Mouse (Mus musculus): Measurements from ENCODE around the gene Tspan9. TPM values are rescaled to one million over a fixed set of nuclear protein-coding genes. Genes with fewer than 3 reads are reported as not detected.

Gene Tspan9
- total and polyA plus RNA-seq, 2 experiments from 2014 or later = 105 to 332 TPM

DNA sequence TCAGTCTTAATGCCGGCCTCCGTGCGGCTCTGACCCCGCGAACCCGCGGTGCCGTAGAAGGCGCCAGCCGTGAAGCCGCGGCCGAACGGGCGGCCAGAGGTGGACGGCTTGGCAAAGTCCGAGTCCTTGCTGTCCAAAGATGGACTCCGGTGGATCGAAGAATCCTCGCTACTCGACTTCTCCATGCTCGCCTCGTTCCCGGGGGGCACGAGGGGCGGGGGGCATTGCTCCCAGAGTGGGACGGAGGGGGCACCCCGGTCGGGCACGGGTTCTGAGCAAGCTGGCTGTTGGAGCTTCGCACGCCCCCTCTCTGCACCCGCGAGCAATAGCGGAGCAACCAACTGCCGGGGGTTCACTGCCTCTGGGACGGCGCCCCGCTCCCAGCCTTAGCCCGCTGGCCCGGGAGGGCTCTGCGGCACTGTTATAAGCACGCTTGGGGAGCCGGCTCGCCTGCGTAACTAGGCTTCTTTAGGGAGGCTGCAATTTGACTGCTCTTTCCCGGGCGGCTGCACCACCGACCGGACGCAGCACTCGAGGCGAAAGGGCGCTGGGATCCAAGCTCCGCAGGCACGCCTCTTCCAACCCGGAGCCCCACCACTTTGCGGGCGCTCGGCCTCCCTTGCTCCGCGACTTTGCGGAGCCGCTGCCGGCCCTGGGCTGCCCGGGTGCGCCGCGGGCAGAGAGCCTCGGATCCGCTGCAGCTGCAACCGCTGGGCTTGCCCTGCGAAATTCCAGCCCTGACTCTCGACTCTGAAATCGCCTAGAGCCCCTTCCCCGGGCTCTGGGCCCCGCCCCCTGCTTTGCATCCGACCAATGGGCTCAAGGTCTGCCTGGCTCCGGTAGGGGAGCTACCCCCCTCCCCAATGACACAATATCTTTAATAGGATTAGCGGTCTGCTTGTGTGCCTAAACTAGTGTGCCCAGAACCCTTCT, 108.8 kb downstream of the Tspan9 start:
- TF ChIP-seq EP300 (IDR thresholded peaks at IDR 0.05; ENCODE audit: low read depth) (no peak), CTCF (IDR thresholded peaks at IDR 0.05; ENCODE audit: low read depth) (peak; percentile 31)
- no peaks in the 10 kb centered on the region for H3K36me3 ChIP-seq (replicated peaks; ENCODE audit: control insufficient read depth, insufficient read depth, low read length)
- H3K4me1 ChIP-seq (ENCODE audit: control insufficient read depth, insufficient read depth) = peaks cover 39% of the 10 kb centered on the region
- H3K9ac ChIP-seq (replicated peaks; ENCODE audit: low read depth, low read length) = peak overlapping the region; percentile 68
- WGBS = 5% methylated on average over 80 of the region's 80 CpGs
- H3K27me3 ChIP-seq (ENCODE audit: control insufficient read depth, insufficient read depth, low read length) = no peaks in the 10 kb centered on the region
- DNase-seq (ENCODE audit: low spot score) = peak; percentile 90
- H3K27ac ChIP-seq (ENCODE audit: low read depth) = peak overlapping the region; percentile 88
- no peaks in the 10 kb centered on the region for H3K9me3 ChIP-seq (replicated peaks; ENCODE audit: control insufficient read depth, low read length)
- H3K4me3 ChIP-seq (ENCODE audit: low read depth, low read length) = peak overlapping the region; percentile 54
- H3K4me2 ChIP-seq (ENCODE audit: low read depth, low read length) = peak overlapping the region; percentile 76
- peak; percentile 76 for ATAC-seq (ENCODE audit: insufficient read depth, low read depth)

DNA sequence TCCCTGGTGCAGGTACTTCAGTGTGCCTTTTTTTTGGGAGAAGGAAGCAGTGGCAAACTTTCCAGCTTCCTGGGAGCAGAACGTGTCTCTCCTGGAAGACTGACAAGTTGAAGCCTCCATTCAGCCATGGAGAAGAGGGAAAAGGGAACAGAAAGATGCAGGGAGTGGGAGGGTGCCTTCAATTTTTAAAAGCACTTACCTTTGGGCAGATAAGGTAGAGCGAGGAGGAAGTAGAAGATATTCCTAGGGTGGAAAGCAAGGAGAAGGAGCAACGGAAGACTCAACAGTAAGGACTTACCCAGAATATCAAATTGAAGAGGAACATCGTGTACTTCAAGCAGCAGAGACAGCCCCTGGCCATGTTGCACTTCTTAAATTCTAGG, 109.5 kb downstream of the Tspan9 start:
- Histone ChIP-seq H3K4me3 (ENCODE audit: low read depth, low read length) (peak overlapping the region; percentile 54), H3K4me1 (ENCODE audit: control insufficient read depth, insufficient read depth) (peaks cover 39% of the 10 kb centered on the region), H3K27ac (ENCODE audit: low read depth) (peak overlapping the region; percentile 88), H3K9me3 (replicated peaks; ENCODE audit: control insufficient read depth, low read length) (no peaks in the 10 kb centered on the region), H3K36me3 (replicated peaks; ENCODE audit: control insufficient read depth, insufficient read depth, low read length) (no peaks in the 10 kb centered on the region), H3K4me2 (ENCODE audit: low read depth, low read length) (peak overlapping the region; percentile 76), H3K9ac (replicated peaks; ENCODE audit: low read depth, low read length) (peak overlapping the region; percentile 68), H3K27me3 (ENCODE audit: control insufficient read depth, insufficient read depth, low read length) (no peaks in the 10 kb centered on the region)
- no peak for DNase-seq (ENCODE audit: low spot score)
- TF ChIP-seq EP300 (IDR thresholded peaks at IDR 0.05; ENCODE audit: low read depth) = no peak
- ATAC-seq (ENCODE audit: insufficient read depth, low read depth) = no peak
- 24% methylated on average over 4 of the region's 4 CpGs for WGBS

DNA sequence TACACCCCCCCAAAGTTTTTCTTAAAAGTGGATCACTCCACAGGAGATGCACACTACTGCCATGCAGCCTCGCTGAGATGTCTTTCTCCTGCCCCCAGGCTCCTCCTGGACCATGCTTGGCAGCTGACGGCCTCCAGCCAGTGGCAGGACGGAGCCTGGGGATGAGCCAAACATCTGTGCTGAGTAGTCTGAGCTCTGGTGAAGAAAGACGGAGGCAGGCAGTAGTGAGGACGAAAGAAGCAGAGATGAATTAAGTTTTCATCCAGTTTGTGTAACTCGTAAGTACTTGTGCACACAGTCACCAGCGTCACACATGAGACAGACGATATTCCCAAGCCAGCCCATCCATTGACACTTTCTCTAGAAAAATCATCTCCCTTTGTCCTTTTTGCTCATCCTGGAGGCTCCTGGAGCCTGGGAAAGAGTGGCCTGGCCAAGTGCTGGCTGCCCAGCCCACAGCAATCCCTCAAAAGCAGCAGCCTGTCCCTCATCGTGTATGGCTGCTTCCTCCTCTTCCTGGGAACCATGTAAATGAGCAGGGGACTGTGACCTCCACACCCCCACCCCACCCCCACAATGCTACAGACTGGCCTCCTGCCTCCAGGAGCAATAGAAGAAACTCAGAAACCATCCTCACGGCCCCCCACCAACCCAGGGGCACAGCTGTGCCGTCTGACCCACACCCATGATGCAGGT, 110.1 kb downstream of the Tspan9 start:
- H3K9ac ChIP-seq (replicated peaks; ENCODE audit: low read depth, low read length) = peak overlapping the region; percentile 68
- 22% methylated on average over 11 of the region's 11 CpGs for WGBS
- peaks cover 43% of the 10 kb centered on the region for H3K4me1 ChIP-seq (ENCODE audit: control insufficient read depth, insufficient read depth)
- H3K9me3 ChIP-seq (replicated peaks; ENCODE audit: control insufficient read depth, low read length) = no peaks in the 10 kb centered on the region
- H3K4me3 ChIP-seq (ENCODE audit: low read depth, low read length) = peak overlapping the region; percentile 54
- H3K36me3 ChIP-seq (replicated peaks; ENCODE audit: control insufficient read depth, insufficient read depth, low read length) = no peaks in the 10 kb centered on the region
- no peaks in the 10 kb centered on the region for H3K27me3 ChIP-seq (ENCODE audit: control insufficient read depth, insufficient read depth, low read length)
- no peak for TF ChIP-seq EP300 (IDR thresholded peaks at IDR 0.05; ENCODE audit: low read depth)
- TF ChIP-seq CTCF (IDR thresholded peaks at IDR 0.05; ENCODE audit: low read depth) = no peak
- ATAC-seq (ENCODE audit: insufficient read depth, low read depth) (no peak), DNase-seq (ENCODE audit: low spot score) (no peak)
- peak overlapping the region; percentile 76 for H3K4me2 ChIP-seq (ENCODE audit: low read depth, low read length)
- H3K27ac ChIP-seq (ENCODE audit: low read depth) = peak overlapping the region; percentile 88

DNA sequence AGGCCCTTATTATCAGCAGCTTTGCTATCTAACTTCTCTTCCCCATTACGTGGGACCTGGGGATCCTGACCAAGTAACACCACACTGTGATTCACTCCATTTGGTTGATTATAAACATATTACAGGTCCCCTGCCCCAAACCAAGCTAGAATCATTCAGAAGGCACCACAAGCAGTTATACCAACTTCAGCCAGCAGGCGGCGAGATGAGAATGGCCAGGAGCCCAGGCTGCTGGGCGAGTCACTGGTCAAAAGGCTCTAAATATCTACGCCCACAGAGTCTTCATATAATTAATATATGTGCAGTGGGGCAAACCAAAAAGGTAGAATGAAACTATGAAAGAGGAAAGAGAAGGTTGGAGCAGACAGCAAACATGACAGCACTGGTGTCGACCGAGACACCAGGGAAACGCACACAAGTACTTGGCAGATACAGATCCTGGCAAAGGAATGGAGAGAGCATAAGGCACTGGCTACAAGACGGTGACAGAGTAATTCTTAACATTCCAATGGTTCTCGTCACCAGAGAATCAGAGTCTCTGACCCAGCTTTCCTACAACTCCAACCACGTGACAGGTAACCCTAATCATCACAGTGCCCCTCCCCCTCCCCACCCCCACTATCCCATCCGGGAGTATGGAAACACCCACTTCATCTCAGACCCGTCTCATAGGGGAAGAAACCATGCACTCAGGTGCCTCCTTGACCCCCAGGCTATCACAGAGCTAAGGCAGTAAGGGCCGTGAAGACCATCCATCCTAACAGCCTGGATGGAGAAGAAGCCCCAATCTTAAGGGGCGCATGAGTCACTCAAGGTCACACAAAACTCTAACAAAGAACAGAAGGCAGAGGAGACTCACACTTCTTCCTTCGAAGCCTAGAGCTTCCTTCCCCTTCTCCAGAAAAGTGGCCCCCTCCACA, 110.9 kb downstream of the Tspan9 start:
- TF ChIP-seq EP300 (IDR thresholded peaks at IDR 0.05; ENCODE audit: low read depth) (no peak), CTCF (IDR thresholded peaks at IDR 0.05; ENCODE audit: low read depth) (peak; percentile 82)
- Histone ChIP-seq H3K27me3 (ENCODE audit: control insufficient read depth, insufficient read depth, low read length) (no peaks in the 10 kb centered on the region), H3K4me1 (ENCODE audit: control insufficient read depth, insufficient read depth) (peaks cover 40% of the 10 kb centered on the region), H3K36me3 (replicated peaks; ENCODE audit: control insufficient read depth, insufficient read depth, low read length) (no peaks in the 10 kb centered on the region), H3K9ac (replicated peaks; ENCODE audit: low read depth, low read length) (peak overlapping the region; percentile 41; the same call in 1 of the 2 replicates), H3K9me3 (replicated peaks; ENCODE audit: control insufficient read depth, low read length) (no peaks in the 10 kb centered on the region), H3K4me3 (ENCODE audit: low read depth, low read length) (peak overlapping the region; percentile 54), H3K27ac (ENCODE audit: low read depth) (peak overlapping the region; percentile 88), H3K4me2 (ENCODE audit: low read depth, low read length) (peak overlapping the region; percentile 76)
- WGBS = 16% methylated on average over 16 of the region's 16 CpGs
- ATAC-seq (ENCODE audit: insufficient read depth, low read depth) (no peak), DNase-seq (ENCODE audit: low spot score) (peak; percentile 75)

DNA sequence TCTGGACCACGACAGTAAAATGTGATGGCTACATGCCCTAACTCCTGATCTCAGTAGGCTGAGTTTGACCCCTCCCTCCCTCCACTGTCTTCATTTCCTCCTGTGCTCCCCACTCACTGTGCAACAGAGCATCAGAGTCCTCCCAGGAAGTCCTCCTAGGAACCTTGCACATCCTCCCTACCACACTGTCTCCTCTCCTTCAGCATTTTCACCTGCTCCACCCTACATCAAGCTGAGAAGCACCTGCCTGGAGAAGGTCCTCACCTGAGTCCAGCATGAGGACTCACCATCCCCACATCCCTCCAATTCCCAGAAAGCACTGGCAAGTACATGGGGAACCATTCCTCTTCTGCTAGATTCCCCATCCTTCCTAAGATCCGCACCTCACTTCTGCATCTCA, 111.8 kb downstream of the Tspan9 start:
- Histone ChIP-seq H3K27me3 (ENCODE audit: control insufficient read depth, insufficient read depth, low read length) (no peaks in the 10 kb centered on the region), H3K4me2 (ENCODE audit: low read depth, low read length) (no peak overlapping the region), H3K36me3 (replicated peaks; ENCODE audit: control insufficient read depth, insufficient read depth, low read length) (0 out of 2 replicates have a peak, but pooled peaks cover 4% of the 10 kb centered on the region), H3K4me3 (ENCODE audit: low read depth, low read length) (no peak overlapping the region), H3K27ac (ENCODE audit: low read depth) (no peak overlapping the region), H3K4me1 (ENCODE audit: control insufficient read depth, insufficient read depth) (peaks cover 32% of the 10 kb centered on the region), H3K9ac (replicated peaks; ENCODE audit: low read depth, low read length) (no peak overlapping the region), H3K9me3 (replicated peaks; ENCODE audit: control insufficient read depth, low read length) (no peaks in the 10 kb centered on the region)
- WGBS = 53% methylated on average over 2 of the region's 2 CpGs
- ATAC-seq (ENCODE audit: insufficient read depth, low read depth) (no peak), DNase-seq (ENCODE audit: low spot score) (no peak)
- TF ChIP-seq CTCF (IDR thresholded peaks at IDR 0.05; ENCODE audit: low read depth) = no peak
